Mouse (Mus musculus): ENCODE results near the gene Msantd3.

Msantd3 gene

DNA sequence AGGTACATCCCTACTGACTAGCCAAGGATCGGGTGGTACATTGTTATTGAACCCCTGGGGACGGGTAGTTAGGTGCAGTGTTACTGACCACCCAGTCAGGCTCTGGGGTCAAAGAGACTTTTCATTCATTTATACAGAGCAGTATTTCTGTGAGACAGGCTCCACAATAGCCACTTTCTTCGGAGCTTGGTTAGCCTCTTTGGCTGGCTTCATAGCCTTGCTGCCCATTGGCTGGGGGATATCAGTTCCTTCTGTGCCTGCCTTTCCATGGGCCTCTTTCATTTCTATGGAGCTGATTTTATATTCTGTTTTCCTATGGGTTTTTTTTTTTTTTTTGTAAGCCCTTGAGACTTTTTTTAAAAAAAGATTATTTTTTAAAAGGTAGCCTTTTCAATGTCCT, 65.9 kb downstream of the Msantd3 start:
- DNase-seq (ENCODE audit: low read depth), result no peak

DNA sequence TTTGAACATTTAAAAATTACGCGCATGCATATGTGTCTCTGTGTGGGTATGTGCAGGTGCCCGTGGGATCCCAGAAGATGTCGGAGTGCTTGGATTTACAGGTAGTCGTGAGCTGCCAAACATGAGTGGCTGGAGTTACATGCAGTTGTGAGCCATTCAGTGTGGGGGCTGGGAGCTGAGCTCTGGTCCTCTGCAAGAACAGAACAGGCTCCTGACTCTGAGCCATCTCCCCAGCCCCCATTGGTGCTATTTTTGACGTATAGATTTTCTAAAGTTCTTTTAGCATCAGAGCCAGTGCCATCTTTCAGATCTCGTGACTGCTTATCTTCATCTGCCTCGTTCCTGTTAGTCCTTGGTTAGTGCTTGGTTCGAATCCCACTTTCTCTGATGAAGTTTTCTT, 69.8 kb downstream of the Msantd3 start:
- no peak for DNase-seq (ENCODE audit: low read depth)

DNA sequence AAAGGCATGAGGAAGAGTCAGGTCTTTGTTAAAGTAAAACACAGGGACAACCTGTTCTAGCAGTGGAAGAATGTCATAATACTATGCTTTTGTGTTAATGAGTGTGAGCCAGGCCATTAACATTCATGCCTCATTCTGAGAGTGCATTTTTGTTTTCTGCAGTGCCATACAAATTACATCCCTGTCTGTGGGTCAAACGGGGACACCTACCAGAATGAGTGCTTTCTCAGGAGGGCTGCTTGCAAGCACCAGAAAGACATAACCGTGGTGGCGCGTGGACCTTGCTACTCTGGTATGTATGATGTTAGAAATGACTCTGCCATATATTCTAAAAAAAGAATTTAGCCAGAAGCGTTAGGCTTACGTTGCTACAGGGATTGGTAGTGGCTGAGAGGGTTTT, 70.5 kb downstream of the Msantd3 start:
- no peak for DNase-seq (ENCODE audit: low read depth)

All from c-Kit-positive CD71-positive TER-119-negative erythroid progenitor cells, embryonic 14.5 days (primary cell).